Mouse (Mus musculus) midbrain, embryonic 15.5 days (tissue): ENCODE results near the gene Tmem100. TPM values are rescaled to one million over a fixed set of nuclear protein-coding genes. Genes with fewer than 3 reads are reported as not detected.

Source experiments
- ATAC-seq: fragments of 200-750 bp; cut with Nextera tagmentation; replicated peaks from 2 replicates; pipeline ENCODE4 v1.8.0; 2017; ENCODE audit warnings: moderate TSS enrichment
- H3K27ac ChIP-seq: fragments of 300-500 bp; sonication (generic); 2 replicates; pipeline ENCODE4 v1.5.1; 2015; ENCODE audit warnings: mild to moderate bottlenecking, inconsistent platforms
- H3K27me3 ChIP-seq: fragments of 300-500 bp; sonication (generic); replicated peaks from 2 replicates; pipeline ENCODE4 v1.6.1; 2015; ENCODE audit warnings: inconsistent platforms
- H3K36me3 ChIP-seq: fragments of 300-500 bp; sonication (generic); replicated peaks from 2 replicates; pipeline ENCODE4 v1.6.1; 2015; ENCODE audit warnings: inconsistent platforms
- H3K4me1 ChIP-seq: fragments of 300-500 bp; sonication (generic); 2 replicates; pipeline ENCODE4 v1.6.1; 2015; ENCODE audit warnings: inconsistent platforms
- H3K4me2 ChIP-seq: fragments of 300-500 bp; sonication (generic); 2 replicates; pipeline ENCODE4 v1.6.1; 2015; ENCODE audit warnings: inconsistent platforms, mild to moderate bottlenecking, moderate library complexity
- H3K4me3 ChIP-seq: fragments of 300-500 bp; sonication (generic); 2 replicates; pipeline ENCODE4 v1.5.1; 2015; ENCODE audit warnings: mild to moderate bottlenecking, inconsistent platforms
- H3K9ac ChIP-seq: fragments of 300-500 bp; sonication (generic); 2 replicates; pipeline ENCODE4 v1.6.1; 2015; ENCODE audit warnings: mild to moderate bottlenecking, inconsistent platforms
- H3K9me3 ChIP-seq: fragments of 300-500 bp; sonication (generic); 2 replicates; pipeline ENCODE4 v1.6.1; 2016; ENCODE audit warnings: inconsistent platforms
- WGBS: fragments of 180-500 bp; shearing (Covaris S2); methylation state at CpG from one replicate; pipeline ENCODE4 v1.1.7; 2015; ENCODE audit warnings: mixed read lengths; 5-methylcytosine and 5-hydroxymethylcytosine counted together
- polyA plus RNA-seq: library from polyadenylated mRNA; unstranded; fragments of >200 nt; fragmentation: Nextera tagmentation; extraction: Ambion mirVana; gene quantifications from 2 replicates; pipeline ENCODE4 v1.2.1, GENCODE M21; 2015

The Tmem100 gene
- polyA plus RNA-seq, 1 experiment from 2014 or later: 7.8 TPM

GRCm38 (mm10) chr11:90026802-90027174, 3.4 kb upstream of the Tmem100 start:
- WGBS: 70% methylated on average over 5 of the region's 5 CpGs
- Histone ChIP-seq H3K4me1 (peaks cover 15% of the 10 kb centered on the region), H3K9ac (no peak overlapping the region)

GRCm38 (mm10) chr11:90027216-90027615, 2.9 kb upstream of the Tmem100 start:
- Histone ChIP-seq H3K27me3 (peaks cover 19% of the 10 kb centered on the region), H3K9me3 (no peaks in the 10 kb centered on the region), H3K4me2 (no peak overlapping the region), H3K27ac (no peak overlapping the region), H3K4me3 (no peak overlapping the region), H3K9ac (no peak overlapping the region), H3K4me1 (peaks cover 15% of the 10 kb centered on the region), H3K36me3 (no peaks in the 10 kb centered on the region)
- WGBS: 36% methylated on average over 7 of the region's 7 CpGs
- ATAC-seq: no peak

More at GRCm38 (mm10) chr11:90026802-90027174, 3.4 kb upstream of the Tmem100 start:
- no peak overlapping the region for H3K4me2 ChIP-seq
- H3K27me3 ChIP-seq: peaks cover 14% of the 10 kb centered on the region
- H3K4me3 ChIP-seq: no peak overlapping the region
- H3K27ac ChIP-seq: no peak overlapping the region
- no peaks in the 10 kb centered on the region for H3K9me3 ChIP-seq
- ATAC-seq: no peak
- H3K36me3 ChIP-seq: no peaks in the 10 kb centered on the region

DNA sequence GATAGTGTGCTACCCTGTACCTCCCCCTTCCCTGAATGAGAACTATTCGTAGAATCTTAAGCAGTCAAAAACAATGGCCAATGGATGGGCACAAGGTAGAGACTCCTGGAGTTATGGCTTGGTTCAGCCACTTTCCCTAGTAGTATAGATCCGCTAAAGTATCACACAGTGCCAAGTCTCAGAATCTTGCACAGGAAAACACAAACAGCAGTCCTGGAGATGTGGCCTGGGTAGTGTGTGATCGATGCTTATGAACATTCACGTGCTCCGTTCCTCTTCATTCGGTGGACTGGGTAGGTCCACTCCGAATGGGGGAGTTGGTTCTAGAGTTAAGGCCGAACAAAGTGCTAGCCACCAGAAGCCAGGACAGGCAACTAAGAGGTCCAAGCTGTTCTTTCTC, 1.4 kb upstream of the Tmem100 start:
- WGBS: 93% methylated on average over 8 of the region's 8 CpGs
- no peak for ATAC-seq
- H3K36me3 ChIP-seq: no peaks in the 10 kb centered on the region
- peaks cover 21% of the 10 kb centered on the region for H3K27me3 ChIP-seq
- H3K4me1 ChIP-seq: peaks cover 19% of the 10 kb centered on the region
- H3K27ac ChIP-seq: no peak overlapping the region
- H3K9ac ChIP-seq: no peak overlapping the region
- no peaks in the 10 kb centered on the region for H3K9me3 ChIP-seq
- no peak overlapping the region for H3K4me2 ChIP-seq
- no peak overlapping the region for H3K4me3 ChIP-seq

GRCm38 (mm10) chr11:90029354-90029753, 794 bp upstream of the Tmem100 start:
- Histone ChIP-seq H3K27me3 (peaks cover 21% of the 10 kb centered on the region), H3K9ac (no peak overlapping the region), H3K4me3 (no peak overlapping the region), H3K4me1 (peaks cover 19% of the 10 kb centered on the region), H3K9me3 (no peaks in the 10 kb centered on the region), H3K27ac (no peak overlapping the region), H3K36me3 (no peaks in the 10 kb centered on the region), H3K4me2 (peak overlapping the region; percentile 48)
- no peak for ATAC-seq
- WGBS: 47% methylated on average over 10 of the region's 10 CpGs

- Histone ChIP-seq H3K27ac (no peak overlapping the region), H3K36me3 (no peaks in the 10 kb centered on the region), H3K4me2 (peak overlapping the region; percentile 48), H3K4me3 (peak overlapping the region; percentile 29), H3K9ac (no peak overlapping the region), H3K9me3 (no peaks in the 10 kb centered on the region), H3K4me1 (peaks cover 19% of the 10 kb centered on the region), H3K27me3 (peaks cover 21% of the 10 kb centered on the region)
- no peak for ATAC-seq
- 1% methylated on average over 15 of the region's 15 CpGs for WGBS
Measured at GRCm38 (mm10) chr11:90030557-90030956, 409 bp downstream of the Tmem100 start.

DNA sequence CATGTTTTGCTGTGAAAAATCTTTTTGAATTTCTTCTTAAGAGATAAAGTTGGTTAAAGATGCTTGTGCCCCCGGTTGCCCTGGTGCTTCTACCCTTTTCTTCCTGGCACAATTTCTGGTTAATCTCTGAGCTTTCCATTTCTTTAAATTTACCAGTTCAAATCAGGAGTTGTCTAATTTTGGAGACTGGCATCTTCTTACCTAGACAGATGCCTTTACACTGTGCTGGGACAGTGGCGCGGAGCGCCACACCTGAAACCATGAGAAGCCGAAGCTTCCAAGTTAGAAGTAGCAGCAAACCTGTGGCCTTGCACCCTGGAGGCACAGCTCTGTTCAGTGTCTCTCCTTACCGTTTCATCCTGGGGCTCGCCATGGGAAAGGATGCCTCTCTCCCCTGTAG, 928 bp downstream of the Tmem100 start:
- Histone ChIP-seq H3K36me3 (no peaks in the 10 kb centered on the region), H3K9ac (no peak overlapping the region), H3K27ac (no peak overlapping the region; the same call in 1 of the 2 replicates), H3K4me1 (peaks cover 19% of the 10 kb centered on the region), H3K9me3 (no peaks in the 10 kb centered on the region), H3K4me3 (peak overlapping the region; percentile 29), H3K27me3 (peaks cover 21% of the 10 kb centered on the region), H3K4me2 (peak overlapping the region; percentile 48)
- WGBS: 33% methylated on average over 7 of the region's 7 CpGs
- no peak for ATAC-seq

GRCm38 (mm10) chr11:90032807-90033206, 2.7 kb downstream of the Tmem100 start:
- H3K4me1 ChIP-seq: peaks cover 19% of the 10 kb centered on the region
- H3K27ac ChIP-seq: no peak overlapping the region
- H3K9me3 ChIP-seq: no peaks in the 10 kb centered on the region
- peaks cover 21% of the 10 kb centered on the region for H3K27me3 ChIP-seq
- WGBS: 26% methylated on average over 8 of the region's 8 CpGs
- H3K4me3 ChIP-seq: 0 out of 2 replicates have a peak overlapping the region, but pooled peaks have one; percentile 3
- no peak overlapping the region for H3K9ac ChIP-seq
- no peaks in the 10 kb centered on the region for H3K36me3 ChIP-seq
- H3K4me2 ChIP-seq: peak overlapping the region; percentile 35
- no peak for ATAC-seq

DNA sequence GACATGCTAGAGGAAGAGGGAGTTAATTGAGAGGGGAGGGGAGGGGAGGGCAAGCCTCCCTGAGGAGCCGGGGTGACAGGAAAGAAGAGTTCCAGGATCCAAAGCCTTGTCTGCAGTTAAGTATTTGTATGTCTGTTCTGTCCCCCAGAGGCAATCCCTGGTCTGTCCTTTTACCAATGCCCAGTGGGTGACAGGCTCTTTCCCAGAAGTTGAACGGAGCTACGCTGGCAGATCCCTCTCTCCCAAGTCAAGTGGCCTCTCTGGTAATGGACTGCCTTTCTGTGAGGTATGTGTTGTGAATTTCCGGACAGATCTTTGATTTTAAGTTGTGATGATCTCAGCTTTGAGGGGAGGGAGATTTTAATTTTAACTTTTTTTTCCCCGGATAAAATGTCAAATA, 3.3 kb downstream of the Tmem100 start:
- H3K27ac ChIP-seq: no peak overlapping the region
- H3K27me3 ChIP-seq: peaks cover 21% of the 10 kb centered on the region
- no peak for ATAC-seq
- H3K9ac ChIP-seq: no peak overlapping the region
- 37% methylated on average over 5 of the region's 5 CpGs for WGBS
- H3K4me2 ChIP-seq: peak overlapping the region; percentile 35
- peaks cover 19% of the 10 kb centered on the region for H3K4me1 ChIP-seq
- no peaks in the 10 kb centered on the region for H3K36me3 ChIP-seq
- H3K4me3 ChIP-seq: 0 out of 2 replicates have a peak overlapping the region, but pooled peaks have one; percentile 3
- H3K9me3 ChIP-seq: no peaks in the 10 kb centered on the region

- no peak overlapping the region for H3K9ac ChIP-seq
- ATAC-seq: no peak
- H3K27me3 ChIP-seq: peaks cover 18% of the 10 kb centered on the region
- H3K4me2 ChIP-seq: no peak overlapping the region
- H3K27ac ChIP-seq: no peak overlapping the region
- H3K4me1 ChIP-seq: peaks cover 15% of the 10 kb centered on the region
- no peak overlapping the region for H3K4me3 ChIP-seq
- H3K36me3 ChIP-seq: no peaks in the 10 kb centered on the region
- H3K9me3 ChIP-seq: no peaks in the 10 kb centered on the region
- WGBS: 82% methylated on average over 12 of the region's 12 CpGs
Measured at GRCm38 (mm10) chr11:90034646-90035045, 4.5 kb downstream of the Tmem100 start.

GRCm38 (mm10) chr11:90035532-90035931, 5.4 kb downstream of the Tmem100 start:
- Histone ChIP-seq H3K4me1 (peaks cover 12% of the 10 kb centered on the region), H3K27me3 (peaks cover 14% of the 10 kb centered on the region), H3K9ac (no peak overlapping the region), H3K4me3 (no peak overlapping the region), H3K9me3 (no peaks in the 10 kb centered on the region), H3K27ac (no peak overlapping the region), H3K4me2 (no peak overlapping the region), H3K36me3 (no peaks in the 10 kb centered on the region)
- ATAC-seq: no peak
- 92% methylated on average over 14 of the region's 14 CpGs for WGBS

GRCm38 (mm10) chr11:90036416-90036815, 6.3 kb downstream of the Tmem100 start:
- Histone ChIP-seq H3K4me1 (peaks cover 4% of the 10 kb centered on the region), H3K4me3 (no peak overlapping the region), H3K27me3 (peaks cover 10% of the 10 kb centered on the region), H3K4me2 (no peak overlapping the region), H3K9ac (no peak overlapping the region), H3K27ac (no peak overlapping the region), H3K9me3 (no peaks in the 10 kb centered on the region), H3K36me3 (no peaks in the 10 kb centered on the region)
- no peak for ATAC-seq
- 85% methylated on average over 4 of the region's 4 CpGs for WGBS

- Histone ChIP-seq H3K4me2 (no peak overlapping the region), H3K4me1 (peaks cover 4% of the 10 kb centered on the region), H3K9me3 (no peaks in the 10 kb centered on the region), H3K36me3 (no peaks in the 10 kb centered on the region), H3K27ac (no peak overlapping the region), H3K4me3 (no peak overlapping the region), H3K9ac (no peak overlapping the region), H3K27me3 (no peaks in the 10 kb centered on the region)
- WGBS: 19% methylated on average over 5 of the region's 5 CpGs
- ATAC-seq: no peak
Measured at GRCm38 (mm10) chr11:90038022-90038421, 7.9 kb downstream of the Tmem100 start.

DNA sequence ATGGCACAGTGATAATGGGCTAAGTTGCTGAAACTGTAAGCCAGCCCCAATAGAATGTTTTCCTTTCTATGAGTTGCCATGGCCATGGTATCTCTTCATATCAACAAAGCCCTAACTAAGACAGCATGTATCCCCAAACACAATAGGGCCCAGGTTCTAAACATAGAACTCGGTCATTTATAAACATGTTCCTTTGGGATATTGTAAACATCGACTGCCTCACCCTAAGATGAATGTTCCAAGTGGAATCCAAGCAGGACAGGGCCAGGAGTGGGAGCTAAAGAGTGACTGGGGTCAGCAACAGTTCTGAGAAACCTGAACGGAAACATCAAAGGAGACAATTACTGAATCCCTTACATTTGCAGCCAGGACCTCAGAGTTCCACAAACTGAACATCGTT, 14.3 kb downstream of the Tmem100 start:
- H3K4me2 ChIP-seq: no peak overlapping the region
- H3K27me3 ChIP-seq: no peaks in the 10 kb centered on the region
- no peak overlapping the region for H3K9ac ChIP-seq
- H3K9me3 ChIP-seq: no peaks in the 10 kb centered on the region
- no peaks in the 10 kb centered on the region for H3K36me3 ChIP-seq
- H3K27ac ChIP-seq: no peak overlapping the region
- no peak overlapping the region for H3K4me3 ChIP-seq
- 87% methylated on average over 4 of the region's 4 CpGs for WGBS
- no peak for ATAC-seq
- H3K4me1 ChIP-seq: no peaks in the 10 kb centered on the region
